Mouse (Mus musculus) NIH3T3 (cell line): ENCODE results near the gene Esrrb.

Experiments used
- DNase-seq: peaks from one replicate; pipeline ENCODE4 v3.0.0-alpha.2; 2012; ENCODE audit warnings: low read depth

The Esrrb gene

GRCm38 (mm10) chr12:86501728-86502127 lies 140.8 kb downstream of the Esrrb start:
- DNase-seq, result no peak

GRCm38 (mm10) chr12:86503921-86504320 lies 143.0 kb downstream of the Esrrb start:
- DNase-seq, result no peak

GRCm38 (mm10) chr12:86504321-86504720 lies 143.4 kb downstream of the Esrrb start:
- DNase-seq, result no peak

- DNase-seq, result no peak
These were observed 146.8 kb downstream of the Esrrb start for GRCm38 (mm10) chr12:86507741-86508140.

- DNase-seq, result no peak
These were observed 147.5 kb downstream of the Esrrb start for GRCm38 (mm10) chr12:86508313-86508988.

GRCm38 (mm10) chr12:86509295-86510279 lies 148.7 kb downstream of the Esrrb start:
- DNase-seq, result no peak

GRCm38 (mm10) chr12:86512335-86512734 lies 151.4 kb downstream of the Esrrb start:
- no peak for DNase-seq

GRCm38 (mm10) chr12:86513596-86513995 lies 152.7 kb downstream of the Esrrb start:
- no peak for DNase-seq

- DNase-seq, result no peak
These were observed 155.7 kb downstream of the Esrrb start for GRCm38 (mm10) chr12:86516602-86517001.

- DNase-seq, result peak; percentile 18
These were observed 156.8 kb downstream of the Esrrb start for GRCm38 (mm10) chr12:86517721-86518120.

- no peak for DNase-seq
These were observed 157.8 kb downstream of the Esrrb start for GRCm38 (mm10) chr12:86518746-86519145.

- DNase-seq, result peak; percentile 28
These were observed 173.4 kb downstream of the Esrrb start for GRCm38 (mm10) chr12:86534283-86534682.

- DNase-seq, result no peak
These were observed 176.9 kb downstream of the Esrrb start for GRCm38 (mm10) chr12:86537799-86538198.

- no peak for DNase-seq
These were observed 177.8 kb downstream of the Esrrb start for GRCm38 (mm10) chr12:86538711-86539110.

GRCm38 (mm10) chr12:86539511-86539910 lies 178.6 kb downstream of the Esrrb start:
- DNase-seq, result no peak

- peak; percentile 65 for DNase-seq
These were observed 186.9 kb downstream of the Esrrb start for GRCm38 (mm10) chr12:86547808-86548207.

GRCm38 (mm10) chr12:86553037-86553436 lies 192.1 kb downstream of the Esrrb start:
- DNase-seq, result no peak

- DNase-seq, result peak; percentile 6
These were observed 196.0 kb downstream of the Esrrb start for GRCm38 (mm10) chr12:86556796-86557517.

- no peak for DNase-seq
These were observed 198.0 kb downstream of the Esrrb start for GRCm38 (mm10) chr12:86558889-86559288.

GRCm38 (mm10) chr12:86562705-86563104 lies 201.8 kb downstream of the Esrrb start:
- no peak for DNase-seq

GRCm38 (mm10) chr12:86565996-86566395 lies 205.1 kb downstream of the Esrrb start:
- no peak for DNase-seq
